Mouse (Mus musculus): ENCODE measurements around the gene Apobec4.

Apobec4 gene

DNA sequence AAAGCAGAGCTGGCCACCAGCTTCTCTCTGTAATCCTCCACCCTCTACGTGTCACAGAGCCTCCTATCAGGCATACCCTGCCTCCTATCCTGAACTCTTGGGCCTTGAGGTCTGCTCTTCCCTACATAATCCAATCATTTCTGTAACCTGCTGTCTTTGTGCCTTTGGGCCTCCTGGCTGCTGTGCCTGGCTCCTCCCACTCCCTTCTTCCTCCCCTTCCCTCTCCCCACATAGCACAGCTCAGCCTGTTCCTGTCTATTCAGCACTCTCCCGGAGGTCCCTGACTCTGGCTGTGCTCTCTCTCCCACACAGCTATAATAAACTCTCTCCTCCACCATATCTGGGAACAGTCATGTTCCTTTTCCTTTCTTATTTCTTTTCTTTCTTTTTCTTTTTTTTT lies 49.5 kb downstream of the Apobec4 start, which contains the start of gene Ncf2:
Gene Ncf2, plus strand, starts transcription at position 298 of the 400 bp plus-strand sequence.
- intact Hi-C loops (cut with DNase I) = no loop called here

DNA sequence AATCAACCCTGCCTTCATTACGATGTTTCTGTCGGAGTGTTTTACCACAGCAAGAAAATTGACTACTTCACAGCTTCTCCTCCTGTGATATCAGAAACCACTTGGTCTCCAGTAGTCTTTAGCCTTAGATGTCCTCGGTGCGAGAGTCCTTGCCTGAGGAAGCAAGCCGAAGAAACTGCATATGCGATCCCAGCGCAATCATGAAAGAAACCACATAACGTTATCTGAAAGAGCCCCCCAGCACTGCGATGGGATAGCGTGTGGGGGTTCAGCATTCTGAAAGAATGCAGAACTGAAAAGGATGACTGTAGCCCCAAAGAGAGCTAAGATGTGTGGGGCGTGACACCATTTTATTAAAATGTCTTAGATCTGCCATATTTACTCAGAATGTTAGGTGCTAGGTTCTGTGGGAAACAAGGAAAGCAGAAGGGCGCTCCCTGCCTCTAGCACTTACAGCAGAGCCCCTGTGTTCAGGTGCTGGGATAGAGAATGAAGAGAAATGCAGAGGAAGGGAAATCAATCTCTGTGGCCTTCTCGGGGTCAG lies 50.4 kb downstream of the Apobec4 start:
- intact Hi-C loops (cut with DNase I) = no loop called here

DNA sequence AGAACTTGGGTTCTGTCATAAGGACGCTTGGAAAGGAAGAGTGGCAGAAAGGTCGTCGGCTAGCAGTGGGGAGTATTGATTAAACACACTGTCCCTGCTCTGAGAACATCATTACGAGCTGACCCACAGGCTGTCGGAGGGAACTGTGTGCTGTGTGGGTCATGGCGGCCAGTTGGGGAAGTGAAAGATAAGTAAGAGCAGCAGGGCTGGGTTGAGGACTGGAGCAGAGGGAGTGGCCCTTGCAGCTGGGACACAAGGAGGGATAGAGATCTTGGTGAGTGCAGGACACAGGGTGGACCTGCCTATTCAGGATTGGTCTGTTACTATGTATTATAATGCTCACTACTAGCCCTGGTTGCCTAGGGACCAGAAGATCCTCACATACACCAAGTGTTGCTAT lies 54.6 kb downstream of the Apobec4 start:
- intact Hi-C loops (cut with DNase I) = no loop called here
